ENCODE assay signal across 8 mouse cellular contexts in the genomic region with DNA sequence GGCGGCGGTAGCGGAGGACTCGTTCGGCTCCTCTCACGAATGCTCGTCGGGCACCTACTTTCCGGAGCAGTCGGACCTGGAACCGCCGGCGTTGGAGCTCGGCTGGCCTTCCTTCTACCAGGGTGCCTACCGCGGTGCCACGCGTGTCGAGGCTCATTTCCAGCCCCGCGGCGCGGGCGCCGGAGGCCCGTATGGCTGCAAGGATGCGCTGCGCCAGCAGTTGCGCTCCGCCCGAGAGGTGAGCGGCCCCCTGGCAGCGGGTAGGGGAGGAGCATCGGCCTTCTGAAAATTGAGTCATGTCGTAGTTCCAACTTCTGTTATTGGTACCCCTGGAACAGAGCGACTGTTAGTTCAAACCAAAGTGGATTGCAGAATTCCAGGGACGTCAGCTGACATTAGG. TPM values are rescaled to one million over a fixed set of nuclear protein-coding genes. Genes with fewer than 3 reads are reported as not detected.
A peak's percentile ranks its signal among the peaks of the same experiment; 100 is the strongest.
DNase-seq lines count a peak whose midpoint lies in the region; ATAC-seq and TF ChIP-seq lines count a peak whose summit lies in the region.

No protein-coding gene starts in this region.

- TF ChIP-seq CTCF in liver, embryonic 14.5 days (IDR thresholded peaks at IDR 0.05; ENCODE audit: low read depth): peak; percentile 17; the same call in 1 of the 2 replicates
- TF ChIP-seq CTCF in small intestine, adult 2 months (IDR thresholded peaks at IDR 0.05; ENCODE audit: extremely low read depth, insufficient read length, insufficient replicate concordance, low read depth, low read length): no peak

- WGBS in liver, embryonic 14.5 days (ENCODE audit: insufficient replicate concordance): under 1% methylated on average over 37 of the region's 37 CpGs
- WGBS in small intestine, adult 2 months: 1% methylated on average over 37 of the region's 37 CpGs

- intact Hi-C loops in heart, postnatal 14 days (cut with DNase I): loop anchor here (2.0 kb wide), 1 partner anchor 26 kb away; a partner anchor contains a TSS
- intact Hi-C loops in left cerebral cortex, postnatal 25 days (cut with DNase I): loop anchor here (5.0 kb wide), 1 partner anchor 94 kb away; no protein-coding TSS in a partner anchor

- H3K9me3 ChIP-seq in liver, embryonic 14.5 days (ENCODE audit: control insufficient read depth, low read length): no peaks in the 10 kb centered on the region

- TF ChIP-seq EP300 in liver, embryonic 14.5 days (IDR thresholded peaks at IDR 0.05; ENCODE audit: low read depth): no peak

- peak; percentile 60 for ATAC-seq in liver, embryonic 14.5 days (ENCODE audit: insufficient read depth)

- TF ChIP-seq POLR2A in small intestine, adult 2 months (IDR thresholded peaks at IDR 0.05; ENCODE audit: low read depth, low read length): no peak

- peak; percentile 16 to 63 for DNase-seq in adrenal gland, adult (ENCODE audit: inconsistent age in 2 of 2, low spot score in 1 of 2)
- no peak for DNase-seq in adrenal gland, postnatal 4 days (ENCODE audit: low spot score in 2 of 2)
- DNase-seq in 416B (ENCODE audit: low read depth): peak; percentile 72
- DNase-seq in c-Kit-negative CD71-positive TER-119-positive erythroid progenitor cells, embryonic 14.5 days (ENCODE audit: low read depth, low spot score): peak; percentile 24
- peak; percentile 25 for DNase-seq in heart, postnatal 14 days
- DNase-seq in liver, embryonic 14.5 days (ENCODE audit: low read depth in 3 of 3, low spot score in 3 of 3): peak in 2 of 3 experiments; percentile 33 to 61
- DNase-seq in left cerebral cortex, postnatal 25 days (ENCODE audit: low spot score in 2 of 2): no peak

- no peaks in the 10 kb centered on the region for H3K27me3 ChIP-seq in liver, embryonic 14.5 days (ENCODE audit: control insufficient read depth, insufficient read depth, low read length)
- no peaks in the 10 kb centered on the region for H3K27me3 ChIP-seq in small intestine, adult 2 months (ENCODE audit: control insufficient read depth, insufficient read depth, low read length)

- peak overlapping the region; percentile 70 for H3K27ac ChIP-seq in liver, embryonic 14.5 days
- H3K27ac ChIP-seq in small intestine, adult 2 months (ENCODE audit: insufficient read depth, low read depth, low read length): peak overlapping the region; percentile 4; the same call in 1 of the 2 replicates

- peak overlapping the region; percentile 100 for H3K4me2 ChIP-seq in liver, embryonic 14.5 days (ENCODE audit: low read depth)

- peak overlapping the region; percentile 73 to 79 for H3K4me3 ChIP-seq in liver, embryonic 14.5 days (ENCODE audit: insufficient read depth in 1 of 2, low read depth in 2 of 2, low read length in 2 of 2)
- peak overlapping the region; percentile 76 for H3K4me3 ChIP-seq in small intestine, adult 2 months (ENCODE audit: low read depth, low read length)

- peaks cover 17% of the 10 kb centered on the region for H3K36me3 ChIP-seq in liver, embryonic 14.5 days (replicated peaks; ENCODE audit: control insufficient read depth, insufficient read depth, low read depth)
- H3K36me3 ChIP-seq in small intestine, adult 2 months (ENCODE audit: control insufficient read depth, insufficient read depth, low read length): no peaks in the 10 kb centered on the region

- peak overlapping the region; percentile 86 for H3K9ac ChIP-seq in liver, embryonic 14.5 days (replicated peaks)

- H3K4me1 ChIP-seq in liver, embryonic 14.5 days (replicated peaks; ENCODE audit: control insufficient read depth in 2 of 2, insufficient read depth in 2 of 2, low read length in 1 of 2): peaks cover 20 to 29% of the 10 kb centered on the region in 2 experiments
- H3K4me1 ChIP-seq in small intestine, adult 2 months (ENCODE audit: control insufficient read depth, insufficient read depth, insufficient read length, low read length): peaks cover 11% of the 10 kb centered on the region; the same call in 1 of the 2 replicates

RNA-seq across cellular contexts. Expression of a gene that starts 0.5 kb away (rescaled TPM):
- total RNA-seq in adrenal gland, postnatal 4 days (2021): 10 to 100 TPM; 10.6 to 11.3 TPM
- total RNA-seq in heart, postnatal 14 days (2021): 1 to 10 TPM; 2.7 to 3.9 TPM
- 11.6 and 12.4 TPM in 2 replicates for polyA plus RNA-seq in liver, embryonic 14.5 days (2012; rRNA removed)
- 11.2 and 13.7 TPM in 2 replicates for polyA plus RNA-seq in liver, embryonic 14.5 days (2014; fragmentation: Nextera tagmentation; extraction: Ambion mirVana)
- polyA plus RNA-seq in small intestine, adult 2 months (2012; rRNA removed): 14.0 and 21.3 TPM in 2 replicates
- 1 to 10 TPM; 1.6 to 2.6 TPM for total RNA-seq in left cerebral cortex, postnatal 25 days (2021)

RNA-seq across cellular contexts. Expression of a gene that starts 26.3 kb away (rescaled TPM):
- total RNA-seq in adrenal gland, postnatal 4 days (2021): 10 to 100 TPM; 21.8 to 24.3 TPM
- 10 to 100 TPM; 16.4 to 22.9 TPM for total RNA-seq in heart, postnatal 14 days (2021)
- 4.4 and 4.6 TPM in 2 replicates for polyA plus RNA-seq in liver, embryonic 14.5 days (2012; rRNA removed)
- 3.2 and 3.9 TPM in 2 replicates for polyA plus RNA-seq in liver, embryonic 14.5 days (2014; fragmentation: Nextera tagmentation; extraction: Ambion mirVana)
- 7.5 and 16.4 TPM in 2 replicates for polyA plus RNA-seq in small intestine, adult 2 months (2012; rRNA removed)
- total RNA-seq in left cerebral cortex, postnatal 25 days (2021): 10 to 100 TPM; 13.5 to 17.4 TPM

Comparison
In these comparisons a context has a peak if more than half of its experiments do, and no peak if none do; other contexts are left out.
1. DNase-seq: peak in adrenal gland, adult (2 of 2), 416B (single experiment), c-Kit-negative CD71-positive TER-119-positive erythroid progenitor cells, embryonic 14.5 days (single experiment), heart, postnatal 14 days (2 of 2) and liver, embryonic 14.5 days (2 of 3); none in adrenal gland, postnatal 4 days (0 of 2) and left cerebral cortex, postnatal 25 days (0 of 2).